Mouse (Mus musculus): ENCODE data around the gene Klk1b4. TPM values are rescaled to one million over a fixed set of nuclear protein-coding genes. Genes with fewer than 3 reads are reported as not detected.

Klk1b4 gene
- polyA plus RNA-seq, 1 experiment from 2014 or later = not detected

Other genes starting within 250 kb of the Klk1b4 start
- not detected in 2 replicates for gene Klk1b1, start 240.7 kb upstream of the Klk1b4 start, polyA plus RNA-seq (2014; fragmentation: Nextera tagmentation; extraction: Ambion mirVana)
- gene Klk1b9, start 231.4 kb upstream of the Klk1b4 start, polyA plus RNA-seq (2014; fragmentation: Nextera tagmentation; extraction: Ambion mirVana) = not detected in 2 replicates
- gene Klk1b11, start 211.6 kb upstream of the Klk1b4 start, polyA plus RNA-seq (2014; fragmentation: Nextera tagmentation; extraction: Ambion mirVana) = not detected in 2 replicates
- gene Klk1b26, start 195.3 kb upstream of the Klk1b4 start, polyA plus RNA-seq (2014; fragmentation: Nextera tagmentation; extraction: Ambion mirVana) = not detected in 2 replicates
- not detected in 2 replicates for gene Klk1b27, start 155.1 kb upstream of the Klk1b4 start, polyA plus RNA-seq (2014; fragmentation: Nextera tagmentation; extraction: Ambion mirVana)
- gene Klk1b21, start 105.1 kb upstream of the Klk1b4 start, polyA plus RNA-seq (2014; fragmentation: Nextera tagmentation; extraction: Ambion mirVana) = not detected in 2 replicates
- not detected in 2 replicates for gene Klk1b22, start 94.8 kb upstream of the Klk1b4 start, polyA plus RNA-seq (2014; fragmentation: Nextera tagmentation; extraction: Ambion mirVana)
- gene Klk1b16, start 70.7 kb upstream of the Klk1b4 start, polyA plus RNA-seq (2014; fragmentation: Nextera tagmentation; extraction: Ambion mirVana) = not detected in 2 replicates
- 0.32 TPM in 1 of 2 replicates, not detected in the other for gene Klk1b24, start 19.2 kb upstream of the Klk1b4 start, polyA plus RNA-seq (2014; fragmentation: Nextera tagmentation; extraction: Ambion mirVana)
- not detected in 2 replicates for gene Klk1b3, start 9.2 kb upstream of the Klk1b4 start, polyA plus RNA-seq (2014; fragmentation: Nextera tagmentation; extraction: Ambion mirVana)
- gene Klk1b5, start 8.5 kb downstream of the Klk1b4 start, polyA plus RNA-seq (2014; fragmentation: Nextera tagmentation; extraction: Ambion mirVana) = not detected in 2 replicates
- not detected in 2 replicates for gene Klk1, start 17.9 kb downstream of the Klk1b4 start, polyA plus RNA-seq (2014; fragmentation: Nextera tagmentation; extraction: Ambion mirVana)
- not detected in 2 replicates for gene Gm36864, start 28.7 kb downstream of the Klk1b4 start, polyA plus RNA-seq (2014; fragmentation: Nextera tagmentation; extraction: Ambion mirVana)
- 0.81 and 1.4 TPM in 2 replicates for gene 1700028J19Rik, start 39.3 kb downstream of the Klk1b4 start, polyA plus RNA-seq (2014; fragmentation: Nextera tagmentation; extraction: Ambion mirVana)
- 97.1 and 113 TPM in 2 replicates for gene 2410002F23Rik, start 39.3 kb downstream of the Klk1b4 start, polyA plus RNA-seq (2014; fragmentation: Nextera tagmentation; extraction: Ambion mirVana)
- gene Acp4, start 49.9 kb downstream of the Klk1b4 start, polyA plus RNA-seq (2014; fragmentation: Nextera tagmentation; extraction: Ambion mirVana) = not detected in 2 replicates
- not detected in 2 replicates for gene Gm15517, start 54.0 kb downstream of the Klk1b4 start, polyA plus RNA-seq (2014; fragmentation: Nextera tagmentation; extraction: Ambion mirVana)
- 2.7 TPM in 2 replicates for gene Clec11a, start 99.5 kb downstream of the Klk1b4 start, polyA plus RNA-seq (2014; fragmentation: Nextera tagmentation; extraction: Ambion mirVana)
- gene Shank1, start 102.8 kb downstream of the Klk1b4 start, polyA plus RNA-seq (2014; fragmentation: Nextera tagmentation; extraction: Ambion mirVana) = 5.1 and 6.9 TPM in 2 replicates
- 2.4 and 3.5 TPM in 2 replicates for gene Syt3, start 176.7 kb downstream of the Klk1b4 start, polyA plus RNA-seq (2014; fragmentation: Nextera tagmentation; extraction: Ambion mirVana)
- 1.3 and 1.4 TPM in 2 replicates for gene 1700008O03Rik, start 178.4 kb downstream of the Klk1b4 start, polyA plus RNA-seq (2014; fragmentation: Nextera tagmentation; extraction: Ambion mirVana)
- gene Lrrc4b, start 221.6 kb downstream of the Klk1b4 start, polyA plus RNA-seq (2014; fragmentation: Nextera tagmentation; extraction: Ambion mirVana) = 9.1 and 11.4 TPM in 2 replicates

All from hindbrain, embryonic 11.5 days (tissue).